Mouse (Mus musculus): ENCODE measurements around the gene Oas1h. TPM values are rescaled to one million over a fixed set of nuclear protein-coding genes. Genes with fewer than 3 reads are reported as not detected.
"Not testable (repeated sequence)": the region's sequence is repeated elsewhere in the genome, so short reads cannot be mapped to it uniquely, and the experiment has no call there.

Gene Oas1h
- total RNA-seq, 2 experiments from 2014 or later, result not detected

DNA sequence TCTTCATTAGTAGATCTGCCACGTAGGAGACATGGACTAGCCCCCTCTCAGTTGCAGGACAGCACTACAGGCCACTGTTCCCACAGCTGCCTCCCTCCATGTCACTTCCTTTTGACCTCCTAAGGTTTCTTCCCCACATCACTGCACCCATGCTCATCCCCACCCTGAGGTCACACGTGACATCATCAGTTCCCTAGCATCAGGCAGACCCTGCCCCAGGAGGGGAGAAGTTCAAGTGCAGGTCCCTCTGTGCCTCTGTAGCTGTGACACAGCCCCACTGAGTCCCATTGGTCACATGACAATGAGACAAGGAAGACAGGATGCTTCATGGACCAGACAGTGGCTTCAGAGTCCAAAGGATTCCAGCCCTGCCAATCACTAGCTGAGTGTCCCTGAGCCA lies 16.2 kb downstream of the Oas1h start:
- intact Hi-C loops (cut with DNase I; ENCODE audit: low total_unique reads), result not testable (repeated sequence)

DNA sequence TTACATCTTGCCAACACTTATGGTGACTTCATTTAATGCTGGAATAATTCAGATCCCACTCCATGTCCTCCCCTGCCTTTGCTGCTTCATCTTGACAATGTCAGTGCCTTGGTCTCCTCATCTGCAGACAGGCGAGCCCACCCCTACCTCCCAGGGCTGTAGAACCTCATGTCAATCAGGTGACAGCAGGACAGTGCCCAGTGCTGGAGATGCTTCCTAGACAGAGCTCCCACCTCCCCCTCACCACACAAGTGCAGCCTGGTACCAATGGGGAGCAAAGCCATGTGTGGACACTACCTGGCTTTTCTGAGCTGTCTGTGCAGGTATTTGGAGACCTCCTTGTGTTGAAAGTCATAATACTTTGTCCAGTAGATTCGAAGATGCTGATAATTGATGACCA lies 17.6 kb downstream of the Oas1h start:
- DNase-seq; intact Hi-C loops (cut with DNase I; ENCODE audit: low total_unique reads): not testable (repeated sequence)

More for the DNA sequence above, 16.2 kb downstream of the Oas1h start:
- DNase-seq, result not testable (repeated sequence)

DNA sequence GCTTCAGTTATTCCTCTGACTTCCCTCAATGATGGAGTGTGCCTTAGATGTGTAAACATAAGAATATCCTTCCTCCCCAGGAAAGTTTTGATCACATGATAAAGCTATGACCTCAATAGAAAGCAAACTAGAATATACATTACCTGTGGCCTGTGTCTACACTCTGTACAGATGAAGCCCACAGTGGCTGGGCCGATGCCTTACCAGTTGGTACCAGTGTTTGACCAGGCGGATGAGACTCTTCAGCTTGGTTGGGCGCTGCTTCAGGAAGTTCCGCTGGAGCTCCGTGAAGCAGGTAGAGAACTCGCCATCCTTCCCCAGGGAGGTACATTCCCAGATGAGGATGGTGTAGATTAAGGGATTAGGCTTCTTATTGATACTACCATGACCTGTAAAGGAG lies 20.5 kb downstream of the Oas1h start:
- intact Hi-C loops (cut with DNase I; ENCODE audit: low total_unique reads); DNase-seq: not testable (repeated sequence)

DNA sequence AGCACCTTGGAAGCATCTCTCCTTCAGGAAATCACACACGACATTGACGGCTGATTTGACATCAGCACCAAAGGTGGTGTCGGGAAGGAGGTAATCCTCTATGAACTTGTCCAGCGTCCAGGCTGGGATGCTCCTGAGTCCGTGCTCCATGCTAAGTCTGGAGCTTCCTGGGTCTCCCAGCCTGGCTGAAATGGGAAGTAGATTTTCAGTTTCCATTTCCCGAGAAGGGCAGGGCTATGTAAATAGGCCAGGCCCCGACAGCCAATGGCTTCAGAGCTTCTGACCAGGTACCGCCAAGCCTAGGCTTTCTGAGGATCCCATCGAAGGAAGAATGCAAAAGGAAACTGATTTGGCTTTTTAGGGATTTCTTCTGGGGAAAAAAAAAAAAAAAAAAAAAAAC lies 26.2 kb downstream of the Oas1h start, which contains the start of gene Oas1g:
TSS of gene Oas1g (minus strand) at position 201 of the 400 bp plus-strand sequence.
- intact Hi-C loops (cut with DNase I; ENCODE audit: low total_unique reads); DNase-seq: not testable (repeated sequence)

DNA sequence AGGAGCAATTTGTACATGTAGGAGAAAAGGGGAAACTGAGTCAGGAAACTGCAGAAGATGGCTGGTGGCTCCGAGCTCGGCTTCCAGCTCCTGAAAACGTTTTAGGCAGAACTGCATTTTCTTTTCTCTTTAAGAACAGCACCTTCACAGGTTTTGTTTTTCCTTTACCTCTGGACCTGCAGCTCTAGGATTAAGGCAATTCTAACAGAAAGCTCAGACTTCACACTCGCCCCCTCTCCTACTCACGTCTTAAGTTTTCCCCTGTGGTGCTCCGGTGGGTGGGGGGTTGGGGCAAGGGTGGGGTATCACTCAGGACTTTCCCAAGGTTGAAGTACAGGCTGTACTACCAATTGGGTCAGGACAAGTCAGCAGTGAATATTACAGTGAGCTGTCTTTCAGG lies 26.6 kb downstream of the Oas1h start:
- intact Hi-C loops (cut with DNase I; ENCODE audit: low total_unique reads), result no loop called here
- DNase-seq, result no peak

DNA sequence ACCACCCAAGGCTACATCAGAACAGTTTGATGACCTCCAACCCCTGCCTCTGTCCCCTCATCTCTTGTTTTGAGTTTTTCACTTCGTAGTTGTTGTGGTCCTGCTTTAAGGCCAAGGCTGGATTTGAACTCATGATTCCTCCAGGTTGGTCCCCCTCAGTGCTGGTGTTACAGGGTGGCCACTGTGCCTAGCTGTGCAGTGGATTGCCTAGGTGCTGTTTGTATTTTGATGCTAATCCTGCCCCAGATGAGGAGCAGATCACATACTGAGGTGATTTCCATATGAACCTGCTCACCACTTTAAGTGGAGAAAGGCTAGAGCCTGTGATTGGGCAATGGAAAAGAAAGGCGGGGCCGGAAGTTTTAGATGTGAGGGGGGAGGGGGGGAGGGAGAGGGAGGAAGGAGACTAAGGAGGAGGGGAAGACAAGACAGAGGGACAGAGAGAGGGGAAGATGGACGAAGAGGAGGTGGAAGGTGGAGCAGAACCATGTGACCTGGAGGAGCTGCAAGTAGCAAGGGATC lies 27.1 kb downstream of the Oas1h start:
- DNase-seq; intact Hi-C loops (cut with DNase I; ENCODE audit: low total_unique reads): not testable (repeated sequence)

DNA sequence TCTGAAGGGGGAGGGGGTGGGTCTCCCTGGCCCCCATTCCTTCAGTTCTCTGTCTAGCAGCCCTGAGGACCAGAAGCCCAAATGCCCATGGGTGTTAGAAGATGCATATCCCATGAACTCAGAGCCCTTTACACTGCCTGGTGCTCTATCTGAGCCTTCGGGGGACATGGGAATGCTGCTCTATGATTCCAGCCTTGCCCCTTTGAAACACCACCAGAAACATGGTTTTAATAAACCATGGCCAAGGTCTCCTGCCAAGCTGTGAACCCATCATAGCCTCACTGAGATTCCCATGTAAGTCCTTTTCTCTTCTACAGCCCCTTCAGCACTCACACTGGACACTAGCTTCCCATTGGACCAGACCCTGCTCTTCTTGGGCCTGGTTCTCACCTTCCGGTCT lies 28.8 kb downstream of the Oas1h start:
- DNase-seq, result no peak
- intact Hi-C loops (cut with DNase I; ENCODE audit: low total_unique reads), result no loop called here

DNA sequence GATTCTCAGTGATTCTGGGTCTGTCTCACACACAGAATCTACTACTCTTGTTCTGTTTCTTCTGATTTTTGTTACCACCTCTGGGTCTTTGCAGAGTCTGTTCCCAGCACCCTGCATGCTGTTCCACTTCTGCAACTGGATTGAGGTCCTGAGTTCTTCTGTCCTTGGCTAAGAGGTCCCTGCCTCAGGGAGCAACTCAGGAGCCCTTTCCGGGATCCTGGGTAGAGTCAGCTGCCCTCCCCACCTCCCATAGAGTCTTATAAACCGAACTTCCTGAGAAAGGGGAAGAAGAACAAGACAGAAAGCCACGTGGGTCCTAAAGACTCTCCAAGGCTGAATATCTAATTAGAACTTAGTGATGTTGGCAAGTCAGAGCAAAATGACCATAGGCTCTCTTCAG lies 29.8 kb downstream of the Oas1h start:
- no peak for DNase-seq
- intact Hi-C loops (cut with DNase I; ENCODE audit: low total_unique reads), result no loop called here

DNA sequence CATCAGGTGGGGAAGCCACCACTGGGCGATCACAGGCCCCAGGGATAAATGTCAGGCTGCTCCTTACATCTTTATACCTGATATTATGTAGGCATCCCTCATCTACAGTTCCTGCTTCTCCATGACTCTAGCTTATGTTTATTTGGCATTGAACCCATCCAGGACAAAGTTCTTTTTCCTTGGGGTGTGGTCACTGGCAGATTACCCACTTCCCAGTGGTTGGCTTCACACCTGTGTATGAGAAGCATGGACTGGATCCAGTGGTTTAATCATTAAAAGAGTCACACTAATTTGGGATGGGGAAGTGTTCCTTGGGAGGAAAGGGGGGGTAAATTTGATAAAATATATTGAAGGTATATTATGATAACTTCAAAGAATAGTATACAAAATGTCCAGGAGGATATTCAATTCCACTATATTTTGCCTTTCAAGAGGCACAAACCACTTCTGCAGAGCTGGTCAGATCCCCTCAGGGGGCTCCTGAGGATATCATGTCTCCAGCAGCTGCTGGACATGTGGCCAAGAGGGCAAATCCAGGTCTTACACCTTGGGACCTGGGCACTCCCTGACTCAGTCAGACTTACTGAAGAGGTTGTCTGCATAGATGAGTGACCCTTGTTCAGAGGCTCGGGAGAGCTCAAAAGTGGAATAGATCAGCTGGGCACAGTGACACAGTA lies 30.5 kb downstream of the Oas1h start:
- DNase-seq; intact Hi-C loops (cut with DNase I; ENCODE audit: low total_unique reads): not testable (repeated sequence)

DNA sequence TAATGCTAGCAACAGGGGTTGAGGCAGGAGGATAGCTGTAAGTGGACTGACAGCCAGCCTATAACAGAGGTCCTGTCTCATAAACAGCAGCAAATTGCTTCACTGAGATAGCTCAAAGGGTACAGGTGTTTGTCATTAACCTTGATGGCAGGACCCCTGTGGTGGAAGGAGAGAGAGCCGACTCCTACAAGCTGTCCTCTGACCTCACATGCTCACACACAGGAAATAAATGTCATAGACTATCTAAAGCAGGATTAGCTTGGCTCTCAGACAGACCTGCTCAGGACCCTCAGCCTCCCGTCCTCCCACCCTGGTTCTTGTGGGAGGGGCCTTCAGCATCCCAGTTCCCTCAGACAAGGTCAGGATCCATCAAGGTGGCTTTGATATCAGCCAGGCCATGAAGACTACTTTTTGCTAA lies 31.0 kb downstream of the Oas1h start:
- DNase-seq, result no peak
- intact Hi-C loops (cut with DNase I; ENCODE audit: low total_unique reads), result no loop called here

DNA sequence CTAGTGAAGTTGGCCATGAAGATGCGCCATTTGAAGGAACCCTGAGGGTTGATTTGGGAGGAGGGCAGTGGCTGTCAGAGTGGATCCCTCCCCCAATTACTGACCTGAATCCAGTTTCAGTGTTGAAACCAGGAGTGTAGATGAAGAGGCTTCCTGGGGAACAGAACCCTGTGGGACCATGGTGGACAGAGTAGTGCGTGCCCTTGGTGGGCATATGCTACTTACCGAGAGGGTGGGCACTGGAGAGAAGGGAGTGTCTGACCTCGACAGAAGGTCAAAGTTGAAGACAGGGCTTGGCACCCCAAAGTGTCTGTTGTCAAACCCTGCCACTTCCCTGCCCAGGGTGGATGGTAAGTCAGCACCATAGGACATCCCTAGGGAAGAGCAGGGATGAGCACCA lies 32.6 kb downstream of the Oas1h start:
- intact Hi-C loops (cut with DNase I; ENCODE audit: low total_unique reads); DNase-seq: not testable (repeated sequence)

DNA sequence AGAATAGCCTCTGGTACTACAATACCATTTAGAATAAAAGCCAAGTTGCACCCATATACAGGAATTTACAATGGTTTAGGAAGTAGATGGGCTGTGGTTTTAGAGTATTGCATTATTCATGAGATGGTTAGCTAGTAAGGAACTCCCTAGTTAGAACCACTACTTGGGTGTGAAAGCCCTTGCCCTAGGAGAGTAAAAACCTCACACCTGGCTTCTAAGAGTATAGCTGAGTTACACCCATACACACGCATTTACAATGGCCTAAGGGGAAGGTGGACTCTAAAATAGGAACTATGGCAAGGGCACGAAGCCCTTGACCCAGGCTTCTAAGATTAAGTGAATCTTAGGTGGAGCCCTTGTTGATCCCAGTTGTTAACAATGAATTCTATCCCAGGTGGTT lies 33.5 kb downstream of the Oas1h start:
- DNase-seq; intact Hi-C loops (cut with DNase I; ENCODE audit: low total_unique reads): not testable (repeated sequence)

DNA sequence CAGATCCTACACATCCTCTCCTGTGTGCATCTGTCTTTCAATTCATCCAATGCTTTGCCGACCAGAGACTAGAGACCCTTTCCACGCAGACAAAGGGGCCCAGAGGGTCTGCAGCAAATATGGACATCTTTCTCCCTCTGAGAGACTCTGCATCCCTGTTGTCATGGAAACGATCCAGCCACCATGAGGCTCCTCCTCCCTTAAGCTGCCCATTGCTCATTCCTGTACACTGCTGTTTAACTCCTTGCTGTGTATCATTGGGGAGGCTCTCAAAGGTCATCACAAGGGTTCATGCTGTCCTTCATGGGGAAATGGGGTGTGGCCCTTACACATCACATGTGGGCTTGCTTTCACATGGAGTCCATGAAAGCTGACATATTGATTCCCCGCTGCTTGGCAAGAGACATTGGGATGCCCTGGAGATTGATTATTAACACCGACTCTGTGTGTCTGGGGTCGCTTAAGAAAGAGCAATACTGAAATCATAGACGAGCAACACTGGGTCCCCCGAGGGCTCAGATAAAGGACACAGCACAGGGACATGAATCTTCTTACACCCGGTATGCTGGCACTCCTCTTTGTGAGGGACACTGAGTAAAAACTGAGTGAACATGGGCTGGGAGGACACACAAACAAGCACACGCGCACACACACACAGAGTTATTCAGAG lies 34.1 kb downstream of the Oas1h start:
- no peak for DNase-seq
- intact Hi-C loops (cut with DNase I; ENCODE audit: low total_unique reads), result no loop called here

DNA sequence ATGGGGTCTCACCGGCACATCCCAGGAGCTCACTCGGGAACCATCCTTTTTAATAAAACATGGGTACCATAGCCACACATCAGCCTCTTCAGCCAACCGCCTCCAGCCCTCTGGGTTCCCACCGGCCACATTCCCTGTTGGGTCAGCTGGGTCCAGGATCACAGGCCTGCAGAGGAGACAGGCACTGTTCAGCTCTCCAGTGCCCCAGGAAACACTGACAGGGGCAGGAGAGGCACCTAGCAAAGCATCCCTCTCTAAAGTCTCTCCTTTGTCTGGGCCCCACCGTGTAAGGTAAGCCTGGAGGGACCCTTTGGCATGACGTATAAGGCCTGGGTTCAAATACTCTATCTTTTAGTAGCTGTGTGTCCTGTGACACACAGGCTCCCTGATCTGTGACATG lies 37.1 kb downstream of the Oas1h start:
- intact Hi-C loops (cut with DNase I; ENCODE audit: low total_unique reads), result no loop called here
- DNase-seq, result no peak

DNA sequence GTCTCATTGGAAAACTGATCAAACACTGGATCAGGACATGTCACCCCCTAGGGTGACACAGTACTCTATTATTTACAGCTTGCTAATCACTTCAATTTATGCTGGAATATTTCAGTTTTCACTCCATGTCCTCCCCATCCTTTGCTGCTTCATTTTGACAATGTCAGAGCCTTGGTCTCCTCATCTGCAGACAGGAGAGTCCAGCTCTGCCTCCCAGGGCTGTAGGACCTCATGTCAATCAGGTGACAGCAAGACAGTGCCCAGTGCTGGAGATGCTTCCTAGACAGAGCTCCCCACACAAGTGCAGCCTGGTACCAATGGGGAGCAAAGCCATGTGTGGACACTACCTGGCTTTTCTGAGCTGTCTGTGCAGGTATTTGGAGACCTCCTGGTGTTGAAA lies 37.5 kb downstream of the Oas1h start:
- intact Hi-C loops (cut with DNase I; ENCODE audit: low total_unique reads), result no loop called here
- no peak for DNase-seq

DNA sequence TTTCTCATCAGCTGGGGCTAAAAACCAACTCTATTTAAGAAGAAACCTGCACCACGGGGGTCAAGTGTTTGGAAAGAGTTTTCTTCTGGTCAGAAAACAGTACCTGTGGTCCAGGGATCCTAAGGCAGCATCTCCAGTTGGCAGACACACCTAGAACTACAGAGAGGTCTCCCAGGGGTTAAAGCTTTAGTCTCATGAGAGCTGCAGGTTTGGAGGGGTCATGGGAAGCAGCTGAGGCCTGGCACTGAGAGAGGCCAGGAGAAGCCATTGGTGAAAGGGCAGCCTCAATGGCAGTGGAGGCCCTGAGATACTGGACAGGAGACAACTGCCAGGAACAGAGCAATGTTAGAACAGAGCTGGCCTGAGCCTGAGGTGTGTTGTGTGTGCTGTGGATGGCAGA lies 39.4 kb downstream of the Oas1h start:
- DNase-seq, result no peak
- intact Hi-C loops (cut with DNase I; ENCODE audit: low total_unique reads), result no loop called here

DNA sequence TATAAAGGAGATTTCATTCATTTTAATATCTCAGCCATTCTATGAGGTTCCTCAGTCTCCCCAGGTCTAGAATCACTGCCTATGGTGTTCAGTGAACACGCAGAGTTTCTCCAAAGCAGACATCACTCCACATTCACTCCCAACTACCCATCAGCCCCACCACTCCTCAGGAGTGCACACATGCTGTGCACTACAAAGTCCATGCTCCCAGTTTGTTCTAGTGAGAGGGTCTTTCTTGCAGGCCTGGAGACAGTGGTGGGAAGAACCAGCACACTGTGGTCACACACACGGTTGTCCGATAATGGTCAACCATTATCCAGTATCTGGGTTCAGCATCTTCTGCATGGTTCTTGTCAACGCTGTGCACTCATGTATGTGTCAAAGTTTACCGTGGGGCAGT lies 40.8 kb downstream of the Oas1h start:
- intact Hi-C loops (cut with DNase I; ENCODE audit: low total_unique reads), result no loop called here
- no peak for DNase-seq

DNA sequence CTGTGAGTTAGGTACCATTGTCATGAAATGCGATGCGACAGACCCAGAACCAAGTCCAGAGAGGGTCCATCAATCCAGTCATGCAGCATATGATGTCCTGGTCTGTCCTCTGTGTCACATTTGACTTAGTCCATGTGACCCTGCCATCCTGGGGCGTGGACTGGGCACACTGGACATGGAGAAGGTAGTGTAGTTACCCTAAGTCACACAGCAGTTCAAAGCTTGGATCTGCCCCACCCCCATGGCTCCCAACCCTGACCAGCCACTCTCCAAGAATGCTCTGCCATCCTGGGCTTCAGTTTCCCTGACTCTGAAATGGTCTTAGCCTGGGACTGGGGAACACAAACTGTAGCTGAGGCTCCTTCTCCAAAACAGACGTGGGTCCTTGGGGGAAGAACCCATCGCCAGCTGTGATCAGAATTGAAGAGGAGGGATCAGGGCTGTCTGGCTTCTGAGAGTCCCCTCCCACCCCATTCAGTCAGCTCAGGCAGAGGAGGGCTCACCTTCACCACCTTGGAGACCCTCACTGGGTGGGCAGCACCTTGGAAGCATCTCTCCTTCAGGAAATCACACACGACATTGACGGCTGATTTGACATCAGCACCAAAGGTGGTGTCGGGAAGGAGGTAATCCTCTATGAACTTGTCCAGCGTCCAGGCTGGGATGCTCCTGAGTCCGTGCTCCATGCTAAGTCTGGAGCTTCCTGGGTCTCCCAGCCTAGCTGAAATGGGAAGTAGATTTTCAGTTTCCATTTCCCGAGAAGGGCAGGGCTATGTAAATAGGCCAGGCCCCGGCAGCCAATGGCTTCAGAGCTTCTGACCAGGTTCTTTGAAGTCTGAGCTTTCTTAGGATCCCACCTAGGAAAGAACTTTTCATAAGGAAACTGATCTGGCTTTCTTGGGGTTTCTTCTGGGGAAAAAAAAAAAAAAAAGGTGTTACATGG lies 45.8 kb downstream of the Oas1h start, which contains the start of gene Oas1a:
TSS of gene Oas1a (minus strand) at position 731 of the 943 bp plus-strand sequence.
- intact Hi-C loops (cut with DNase I; ENCODE audit: low total_unique reads), result not testable (repeated sequence)

DNA sequence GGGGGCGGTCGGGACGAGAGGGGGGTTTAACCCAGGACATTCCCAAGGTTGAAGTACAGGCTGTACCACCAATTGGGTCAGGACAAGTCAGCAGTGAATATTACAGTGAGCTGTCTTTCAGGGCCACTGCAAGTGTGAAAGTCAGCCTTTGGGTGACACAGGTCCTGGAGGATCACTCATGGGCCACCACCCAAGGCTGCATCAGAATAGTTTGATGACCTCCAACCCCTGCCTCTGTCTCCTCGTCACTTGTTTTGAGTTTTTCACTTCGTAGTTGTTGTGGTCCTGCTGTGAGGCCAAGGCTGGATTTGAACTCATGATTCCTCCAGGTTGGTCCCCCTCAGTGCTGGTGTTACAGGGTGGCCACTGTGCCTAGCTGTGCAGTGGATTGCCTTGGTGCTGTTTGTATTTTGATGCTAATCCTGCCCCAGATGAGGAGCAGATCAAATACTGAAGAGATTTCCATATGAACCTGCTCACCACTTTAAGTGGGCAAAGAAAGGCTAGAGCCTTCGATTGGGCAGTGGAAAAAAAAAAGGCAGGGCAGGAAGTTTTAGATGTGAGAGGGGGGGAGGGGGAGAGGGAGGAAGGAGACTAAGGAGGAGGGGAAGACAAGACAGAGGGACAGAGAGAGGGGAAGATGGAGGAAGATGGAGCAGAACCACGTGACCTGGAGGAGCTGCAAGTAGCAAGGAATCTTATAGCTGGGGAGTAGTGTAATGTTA lies 47.1 kb downstream of the Oas1h start:
- intact Hi-C loops (cut with DNase I; ENCODE audit: low total_unique reads), result no loop called here
- DNase-seq, result no peak

More for the DNA sequence above, 45.8 kb downstream of the Oas1h start, which contains the start of gene Oas1a:
- DNase-seq, result not testable (repeated sequence)
